Mouse (Mus musculus) splenic B cell, adult 2 months (primary cell): ENCODE measurements around the gene Ager.

Source experiments
- DNase-seq: peaks from one replicate; pipeline ENCODE4 v3.0.0-alpha.2; 2011; ENCODE audit warnings: low read depth, low spot score
- H3K27me3 ChIP-seq: 2 replicates; pipeline ENCODE4 v1.6.1; 2012; ENCODE audit warnings: mild to moderate bottlenecking, low read length, moderate library complexity, mixed read lengths; ENCODE audit not compliant: control insufficient read depth, poor library complexity, insufficient read depth, severe bottlenecking
- H3K36me3 ChIP-seq: 2 replicates; pipeline ENCODE4 v1.6.1; 2012; ENCODE audit warnings: mild to moderate bottlenecking, low read length, moderate library complexity, mixed read lengths; ENCODE audit not compliant: control insufficient read depth, poor library complexity, insufficient read depth, severe bottlenecking

Gene Ager

DNA sequence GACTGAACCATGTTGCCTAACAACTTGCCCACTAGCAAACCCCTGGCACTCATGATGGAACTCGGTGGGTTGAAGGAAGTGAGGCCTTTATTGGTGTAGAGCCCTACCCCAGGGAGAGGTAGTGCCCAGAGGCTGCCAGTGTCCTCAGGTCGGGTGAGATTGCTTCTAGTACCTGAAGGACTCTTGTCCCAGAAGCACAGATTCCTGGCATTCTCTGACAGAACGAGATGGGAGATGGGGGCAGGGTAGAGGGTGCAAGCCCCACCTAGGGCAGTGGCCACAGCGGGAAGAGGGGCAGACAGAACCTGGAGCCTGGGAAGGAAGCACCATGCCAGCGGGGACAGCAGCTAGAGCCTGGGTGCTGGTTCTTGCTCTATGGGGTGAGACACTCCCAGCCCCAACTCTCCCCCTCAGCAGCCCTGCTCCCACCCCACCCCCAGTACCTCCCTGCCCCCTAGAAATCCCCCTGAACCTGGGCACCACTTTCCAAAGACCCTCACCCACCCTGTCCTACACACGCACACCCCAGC lies at the start of gene Ager:
Ager (plus strand) TSS at position 297 of the 530 bp plus-strand sequence.
- Histone ChIP-seq H3K27me3 (no peaks in the 10 kb centered on the region), H3K36me3 (peaks cover 13% of the 10 kb centered on the region; the same call in 1 of the 2 replicates)
- DNase-seq = no peak

DNA sequence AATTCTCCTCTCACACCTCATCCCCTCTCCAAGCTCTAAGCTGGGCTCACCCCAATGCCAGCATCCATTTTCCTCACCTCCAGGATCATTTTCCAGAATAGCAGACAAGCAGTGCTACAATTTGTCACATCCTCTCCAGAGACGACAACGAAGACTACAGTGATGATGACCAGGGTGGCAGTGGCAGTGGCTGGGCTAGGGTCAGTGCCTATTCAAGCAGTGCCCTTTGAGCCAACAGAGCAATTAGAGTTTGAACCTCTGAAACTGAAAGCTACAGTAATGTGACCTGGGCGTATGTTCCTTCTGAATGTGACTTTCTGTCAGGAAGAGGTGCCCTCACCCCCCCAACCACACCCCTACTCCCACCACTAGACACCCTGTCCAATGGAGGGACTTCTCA lies 48.5 kb upstream of the Ager start:
- no peak for DNase-seq
- no peaks in the 10 kb centered on the region for H3K36me3 ChIP-seq

DNA sequence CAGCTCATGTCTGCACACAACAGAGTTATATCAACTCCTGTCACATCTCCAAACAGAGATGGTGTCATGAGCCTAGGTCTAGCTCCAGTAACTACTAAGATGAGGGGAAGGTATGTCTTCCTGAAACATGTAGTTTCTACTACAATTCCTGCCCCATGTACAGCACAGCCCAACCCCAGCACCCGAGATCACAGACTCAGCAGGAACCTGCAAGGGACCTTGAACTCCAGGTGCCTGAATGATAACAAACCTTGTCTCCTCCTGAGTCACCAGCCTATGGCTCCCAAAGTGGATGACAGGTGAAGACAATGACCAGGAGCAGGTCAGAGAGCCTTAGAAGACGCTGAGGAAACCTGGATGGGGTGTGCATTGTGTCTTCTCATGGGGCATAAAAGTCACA lies 47.8 kb upstream of the Ager start:
- no peak for DNase-seq
- Histone ChIP-seq H3K27me3 (no peaks in the 10 kb centered on the region), H3K36me3 (no peaks in the 10 kb centered on the region)

More for the DNA sequence above, 48.5 kb upstream of the Ager start:
- H3K27me3 ChIP-seq = no peaks in the 10 kb centered on the region

DNA sequence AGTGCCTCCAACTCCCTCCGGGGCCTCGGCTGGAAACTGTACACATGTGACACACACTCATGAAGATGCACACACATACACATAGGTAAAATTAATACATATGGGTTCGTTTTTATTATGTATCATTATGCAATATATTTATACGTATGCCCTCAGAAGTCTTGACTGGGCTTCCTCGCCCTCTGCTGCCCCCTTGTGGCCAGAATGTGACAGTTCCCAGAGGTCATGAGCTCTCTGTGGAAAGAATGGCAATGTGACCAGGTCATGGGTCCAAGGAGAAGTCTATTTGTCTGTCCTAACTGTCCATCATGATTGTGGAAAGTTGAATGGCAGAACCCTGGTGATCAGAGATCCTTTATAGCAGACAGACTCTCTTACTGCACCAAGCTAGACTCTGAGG lies 42.2 kb upstream of the Ager start:
- Histone ChIP-seq H3K27me3 (no peaks in the 10 kb centered on the region), H3K36me3 (no peaks in the 10 kb centered on the region)
- peak; percentile 89 for DNase-seq

DNA sequence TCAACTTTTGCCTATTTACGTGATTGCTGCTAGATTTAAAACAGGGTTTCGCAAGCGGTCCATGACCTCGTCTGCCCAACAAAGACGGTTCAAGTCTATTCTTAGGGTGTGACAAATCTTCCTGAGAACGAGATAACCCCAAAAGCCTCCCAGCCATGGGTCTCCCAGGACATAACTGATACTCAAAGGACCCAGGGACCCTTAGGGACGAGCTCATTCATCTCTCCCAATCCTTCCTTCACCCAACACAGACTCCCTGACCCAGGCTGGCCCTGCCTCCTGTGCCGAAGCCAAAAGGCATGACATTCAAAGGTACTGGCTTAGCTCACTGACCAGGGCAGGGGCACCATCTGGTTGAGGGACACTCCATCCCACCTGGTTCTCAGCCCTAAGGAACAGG lies 41.3 kb upstream of the Ager start:
- Histone ChIP-seq H3K27me3 (no peaks in the 10 kb centered on the region; the same call in 1 of the 2 replicates), H3K36me3 (no peaks in the 10 kb centered on the region)
- DNase-seq = no peak

DNA sequence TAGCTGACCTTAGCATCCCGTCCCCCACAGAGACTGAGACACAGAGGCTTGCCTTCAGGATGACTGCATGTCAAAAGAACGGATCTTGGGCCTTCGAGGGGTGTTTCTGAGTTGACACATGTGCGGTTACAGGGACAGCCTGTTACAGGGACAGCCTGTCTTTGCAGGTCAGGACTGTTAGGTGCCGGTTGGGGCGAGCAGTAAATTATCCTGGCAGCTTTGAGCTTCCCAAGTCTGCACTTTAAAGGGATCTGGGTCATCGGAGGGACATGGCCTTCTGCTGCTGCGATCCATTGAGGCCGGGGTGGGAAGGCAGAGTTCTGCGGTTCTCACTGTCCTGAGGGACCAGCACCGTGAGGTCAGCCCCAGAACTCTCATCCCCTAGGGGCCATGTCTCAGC lies 40.3 kb upstream of the Ager start:
- no peaks in the 10 kb centered on the region for H3K36me3 ChIP-seq
- H3K27me3 ChIP-seq = no peaks in the 10 kb centered on the region; the same call in 1 of the 2 replicates
- DNase-seq = no peak

DNA sequence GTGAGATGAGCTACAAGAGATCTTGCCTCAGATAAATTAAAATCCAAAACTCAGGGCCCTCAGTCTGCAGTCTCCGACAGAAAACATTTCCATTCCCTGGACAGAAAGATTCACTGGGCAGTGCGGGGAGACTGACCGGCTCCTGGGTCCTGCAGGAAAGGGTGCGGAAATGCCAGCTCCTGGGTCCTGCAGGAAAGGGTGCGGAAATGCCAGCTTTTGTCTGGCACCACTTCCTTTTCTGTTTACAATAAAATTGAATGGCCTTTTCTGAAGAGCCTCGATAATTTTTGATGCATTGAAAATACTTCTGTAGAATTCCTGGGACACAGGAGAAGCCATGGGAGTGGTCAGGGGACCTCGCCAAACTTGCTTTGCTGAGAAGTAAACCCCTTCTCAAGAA lies 38.5 kb upstream of the Ager start:
- H3K36me3 ChIP-seq = no peaks in the 10 kb centered on the region
- H3K27me3 ChIP-seq = no peaks in the 10 kb centered on the region; the same call in 1 of the 2 replicates
- no peak for DNase-seq

DNA sequence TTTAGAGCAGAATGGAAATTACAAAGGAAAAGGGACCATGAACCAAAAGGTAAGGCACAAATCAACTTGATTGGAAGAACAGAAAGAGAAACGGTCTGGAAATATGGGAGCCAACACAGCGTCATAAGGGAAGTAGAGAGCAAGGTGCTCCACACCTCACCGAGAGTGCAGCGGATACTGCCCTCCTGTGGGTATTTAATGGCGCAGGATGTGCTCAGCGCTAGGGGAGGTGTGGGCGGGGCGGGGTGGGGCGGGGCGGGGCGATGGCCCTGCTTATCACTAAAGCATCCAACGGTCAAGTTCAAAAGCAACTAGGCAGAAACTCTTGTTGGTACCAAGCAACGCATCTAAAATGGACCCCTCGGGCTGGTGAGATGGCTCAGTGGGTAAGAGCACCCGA lies 37.8 kb upstream of the Ager start:
- peak; percentile 68 for DNase-seq

DNA sequence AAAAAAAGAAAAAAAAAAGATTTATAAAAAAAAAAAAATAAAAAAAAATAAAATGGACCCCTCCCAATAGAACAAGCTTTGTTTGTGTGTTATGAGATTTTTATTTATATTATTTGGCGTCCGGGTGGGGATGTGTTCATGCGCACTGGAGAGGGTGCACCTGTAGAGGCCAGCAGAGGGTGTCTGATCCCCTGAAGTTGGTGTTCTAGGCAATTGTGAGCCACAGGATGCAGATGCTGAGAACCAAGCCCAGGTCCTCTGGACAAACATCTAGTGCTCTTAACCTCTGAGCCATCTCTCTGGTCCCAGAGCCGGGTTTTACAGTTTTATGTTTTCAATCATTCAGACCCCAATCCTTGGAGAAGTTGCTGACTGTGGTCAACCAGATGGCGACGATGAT lies 37.2 kb upstream of the Ager start:
- Histone ChIP-seq H3K36me3 (no peaks in the 10 kb centered on the region), H3K27me3 (no peaks in the 10 kb centered on the region; the same call in 1 of the 2 replicates)
- peak; percentile 31 for DNase-seq

More for the DNA sequence above, 37.8 kb upstream of the Ager start:
- H3K36me3 ChIP-seq = no peaks in the 10 kb centered on the region
- no peaks in the 10 kb centered on the region; the same call in 1 of the 2 replicates for H3K27me3 ChIP-seq

DNA sequence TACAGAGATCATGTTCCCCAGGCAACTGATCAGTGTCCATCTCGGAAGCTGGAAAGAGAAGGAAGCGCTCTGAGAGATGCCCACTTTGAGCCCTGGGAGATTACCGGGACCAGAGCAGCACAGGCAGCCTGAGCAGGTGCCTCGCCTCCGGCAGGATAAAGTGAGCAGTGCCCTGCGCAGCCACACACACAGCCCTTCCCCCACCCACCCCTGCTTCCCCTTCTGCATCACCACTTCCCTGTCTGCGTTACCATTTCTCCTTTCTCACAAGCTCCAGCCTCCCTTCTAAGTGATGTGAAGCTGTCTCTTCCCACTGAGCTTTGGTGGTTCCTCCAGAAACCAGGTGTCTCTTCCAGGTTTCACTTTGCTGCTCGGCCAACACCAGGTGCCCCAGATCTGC lies 36.5 kb upstream of the Ager start:
- no peaks in the 10 kb centered on the region; the same call in 1 of the 2 replicates for H3K27me3 ChIP-seq
- peak; percentile 85 for DNase-seq
- no peaks in the 10 kb centered on the region for H3K36me3 ChIP-seq

DNA sequence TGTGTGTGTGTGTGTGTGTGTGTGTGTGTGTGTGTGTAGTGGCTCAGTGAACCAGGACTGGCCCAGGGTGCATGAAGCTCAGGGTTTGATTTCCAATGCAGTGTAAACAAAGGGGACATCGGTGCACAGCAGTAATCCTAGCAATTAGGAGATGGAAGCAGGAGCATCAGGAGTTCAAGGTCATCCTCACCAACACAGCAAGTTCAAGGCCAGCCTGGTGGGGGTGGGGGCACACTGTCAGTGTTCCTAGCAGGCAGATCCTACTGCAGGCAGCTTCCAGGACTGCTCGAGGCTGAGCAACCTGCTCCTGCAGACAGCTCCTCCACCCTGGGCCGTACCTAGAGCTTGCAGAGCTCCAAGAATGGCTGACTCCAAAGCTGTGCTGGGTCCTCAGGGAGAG lies 35.1 kb upstream of the Ager start:
- Histone ChIP-seq H3K36me3 (no peaks in the 10 kb centered on the region), H3K27me3 (no peaks in the 10 kb centered on the region; the same call in 1 of the 2 replicates)
- DNase-seq = no peak

DNA sequence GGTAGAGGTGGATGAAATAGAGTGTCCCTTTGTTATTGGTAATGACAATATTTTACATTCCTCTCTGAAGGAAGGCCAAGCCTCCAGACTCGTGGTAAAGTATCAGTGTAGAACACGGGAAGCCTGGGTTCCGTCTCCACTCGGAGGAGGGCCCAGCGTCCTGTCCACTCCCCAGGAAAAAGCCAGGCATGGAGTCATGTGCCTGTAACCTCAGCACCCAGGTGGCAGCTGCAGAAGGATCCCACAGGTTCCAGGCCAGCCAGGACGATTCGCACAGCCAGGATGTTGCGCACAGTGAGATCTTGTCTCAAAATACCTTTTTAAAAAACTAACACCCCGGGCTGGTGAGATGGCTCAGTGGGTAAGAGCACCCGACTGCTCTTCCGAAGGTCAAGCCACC lies 34.3 kb upstream of the Ager start:
- H3K27me3 ChIP-seq = no peaks in the 10 kb centered on the region; the same call in 1 of the 2 replicates
- no peak for DNase-seq
- H3K36me3 ChIP-seq = no peaks in the 10 kb centered on the region

DNA sequence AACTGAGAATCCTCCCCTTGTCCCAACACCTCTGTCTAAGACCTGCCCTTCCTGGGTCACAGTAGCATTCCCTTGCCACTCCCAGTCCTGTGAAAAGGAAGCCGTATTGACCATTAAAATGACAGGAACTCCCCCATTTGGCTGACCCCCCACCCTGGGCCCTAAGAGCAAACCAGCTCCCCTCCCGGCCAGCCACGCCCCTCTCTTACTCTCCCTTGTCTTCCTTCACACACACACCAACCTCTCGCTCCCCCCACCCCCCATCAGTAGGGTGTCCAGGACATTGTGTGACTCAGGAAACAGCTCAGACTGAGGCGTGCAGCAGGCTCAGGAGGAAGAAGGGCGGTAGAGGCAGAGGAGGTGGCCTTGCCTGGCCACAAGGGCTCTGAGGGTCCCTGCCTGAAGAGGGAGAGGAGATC lies 33.6 kb upstream of the Ager start, which contains the start of gene Notch4:
Notch4 (plus strand) TSS at position 266 of the 419 bp plus-strand sequence.
- DNase-seq = no peak
- no peaks in the 10 kb centered on the region for H3K36me3 ChIP-seq
- H3K27me3 ChIP-seq = no peaks in the 10 kb centered on the region; the same call in 1 of the 2 replicates

DNA sequence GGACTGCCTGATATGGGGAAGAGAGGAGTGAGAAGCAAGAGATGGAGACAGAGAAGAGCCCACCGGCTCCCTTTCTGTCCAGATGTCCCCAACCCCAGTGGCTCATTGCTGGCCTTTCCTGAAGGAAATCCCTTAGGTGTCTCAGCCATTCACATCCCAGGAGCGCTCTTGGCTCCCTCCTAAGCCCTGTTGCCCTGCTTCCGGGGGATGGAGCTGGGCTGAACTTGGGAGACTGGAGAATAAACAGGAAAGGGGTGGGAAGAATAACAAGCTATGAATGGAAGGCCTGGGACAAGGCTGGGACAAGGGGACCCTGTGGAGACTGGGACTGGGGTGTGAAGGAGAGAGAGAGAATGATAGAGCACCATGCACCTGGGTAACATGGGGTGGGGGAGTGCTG lies 32.9 kb upstream of the Ager start:
- Histone ChIP-seq H3K27me3 (no peaks in the 10 kb centered on the region; the same call in 1 of the 2 replicates), H3K36me3 (no peaks in the 10 kb centered on the region)
- DNase-seq = no peak

DNA sequence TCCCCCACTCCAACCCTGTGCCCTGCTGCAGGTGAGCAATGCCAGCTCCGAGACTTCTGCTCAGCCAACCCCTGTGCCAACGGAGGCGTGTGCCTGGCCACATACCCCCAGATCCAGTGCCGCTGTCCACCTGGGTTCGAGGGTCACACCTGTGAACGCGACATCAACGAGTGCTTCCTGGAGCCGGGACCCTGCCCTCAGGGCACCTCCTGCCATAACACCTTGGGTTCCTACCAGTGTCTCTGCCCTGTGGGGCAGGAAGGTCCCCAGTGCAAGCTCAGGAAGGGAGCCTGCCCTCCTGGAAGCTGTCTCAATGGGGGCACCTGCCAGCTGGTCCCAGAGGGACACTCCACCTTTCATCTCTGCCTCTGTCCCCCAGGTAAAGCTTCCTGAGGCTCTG lies 30.4 kb upstream of the Ager start:
- H3K27me3 ChIP-seq = no peaks in the 10 kb centered on the region
- no peaks in the 10 kb centered on the region for H3K36me3 ChIP-seq
- no peak for DNase-seq

DNA sequence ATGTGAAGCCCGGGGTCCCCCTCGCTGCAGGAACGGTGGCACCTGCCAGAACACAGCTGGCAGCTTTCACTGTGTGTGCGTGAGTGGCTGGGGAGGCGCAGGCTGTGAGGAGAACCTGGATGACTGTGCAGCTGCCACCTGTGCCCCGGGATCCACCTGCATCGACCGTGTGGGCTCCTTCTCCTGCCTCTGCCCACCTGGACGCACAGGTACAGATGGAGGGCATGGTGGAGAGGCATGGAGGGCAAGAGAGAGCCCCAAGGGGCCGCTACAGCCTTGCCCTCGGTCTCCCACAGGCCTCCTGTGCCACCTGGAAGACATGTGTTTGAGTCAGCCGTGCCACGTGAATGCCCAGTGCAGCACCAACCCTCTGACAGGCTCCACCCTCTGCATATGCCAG lies 29.2 kb upstream of the Ager start:
- DNase-seq = no peak
- Histone ChIP-seq H3K36me3 (no peaks in the 10 kb centered on the region), H3K27me3 (no peaks in the 10 kb centered on the region)
